Mouse (Mus musculus) kidney, postnatal 4 days (tissue): ENCODE measurements around the gene Cngb1.

ENCODE experiments used
- DNase-seq, 2 experiments: peaks; one replicate each; pipeline ENCODE4 v3.0.0; 2021; ENCODE audit warnings: mixed read lengths in 2 of 2

Gene Cngb1

DNA sequence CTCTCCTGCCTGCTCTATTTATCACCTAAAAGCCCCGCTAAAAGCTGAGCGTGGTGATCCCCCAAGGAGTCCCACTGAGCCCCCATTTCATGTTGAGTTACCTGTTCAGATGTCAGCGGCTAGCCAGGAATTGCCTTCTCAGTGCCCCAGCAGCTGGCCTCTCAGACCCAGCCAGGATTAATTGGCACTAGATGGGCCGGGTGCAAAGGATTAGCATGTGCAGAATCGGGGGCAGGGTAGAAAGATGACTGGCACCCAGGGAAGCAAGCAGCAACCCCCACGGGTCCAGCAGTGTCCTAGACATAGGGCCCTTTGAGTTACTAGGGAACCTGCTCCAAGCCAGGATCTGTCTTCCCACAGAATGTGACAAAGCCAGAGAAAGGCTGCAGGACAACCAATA, at the start of gene Cngb1:
TSS of gene Cngb1 (minus strand) at position 155 of the 400 bp plus-strand sequence.
- DNase-seq, result no peak

DNA sequence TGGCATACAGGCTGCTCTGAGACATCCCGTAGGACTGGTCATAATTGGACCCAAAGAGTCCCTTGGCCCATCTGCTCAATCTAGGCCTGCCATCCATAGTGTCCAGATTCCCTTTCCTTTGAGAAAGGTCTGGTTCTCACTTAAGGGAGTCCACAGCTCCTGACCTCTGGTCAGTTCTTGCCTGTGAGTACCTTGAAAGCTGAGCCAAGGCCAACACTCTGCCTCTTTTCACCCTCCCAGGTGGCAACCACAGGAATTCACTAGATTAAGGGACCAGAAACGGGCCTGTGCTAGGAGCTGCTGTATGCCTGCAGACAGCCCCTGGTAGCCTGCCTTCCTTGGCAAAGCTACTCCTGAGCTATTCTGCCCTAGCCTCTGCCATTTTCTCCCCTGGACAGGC, 48.2 kb upstream of the Cngb1 start:
- DNase-seq, result no peak

DNA sequence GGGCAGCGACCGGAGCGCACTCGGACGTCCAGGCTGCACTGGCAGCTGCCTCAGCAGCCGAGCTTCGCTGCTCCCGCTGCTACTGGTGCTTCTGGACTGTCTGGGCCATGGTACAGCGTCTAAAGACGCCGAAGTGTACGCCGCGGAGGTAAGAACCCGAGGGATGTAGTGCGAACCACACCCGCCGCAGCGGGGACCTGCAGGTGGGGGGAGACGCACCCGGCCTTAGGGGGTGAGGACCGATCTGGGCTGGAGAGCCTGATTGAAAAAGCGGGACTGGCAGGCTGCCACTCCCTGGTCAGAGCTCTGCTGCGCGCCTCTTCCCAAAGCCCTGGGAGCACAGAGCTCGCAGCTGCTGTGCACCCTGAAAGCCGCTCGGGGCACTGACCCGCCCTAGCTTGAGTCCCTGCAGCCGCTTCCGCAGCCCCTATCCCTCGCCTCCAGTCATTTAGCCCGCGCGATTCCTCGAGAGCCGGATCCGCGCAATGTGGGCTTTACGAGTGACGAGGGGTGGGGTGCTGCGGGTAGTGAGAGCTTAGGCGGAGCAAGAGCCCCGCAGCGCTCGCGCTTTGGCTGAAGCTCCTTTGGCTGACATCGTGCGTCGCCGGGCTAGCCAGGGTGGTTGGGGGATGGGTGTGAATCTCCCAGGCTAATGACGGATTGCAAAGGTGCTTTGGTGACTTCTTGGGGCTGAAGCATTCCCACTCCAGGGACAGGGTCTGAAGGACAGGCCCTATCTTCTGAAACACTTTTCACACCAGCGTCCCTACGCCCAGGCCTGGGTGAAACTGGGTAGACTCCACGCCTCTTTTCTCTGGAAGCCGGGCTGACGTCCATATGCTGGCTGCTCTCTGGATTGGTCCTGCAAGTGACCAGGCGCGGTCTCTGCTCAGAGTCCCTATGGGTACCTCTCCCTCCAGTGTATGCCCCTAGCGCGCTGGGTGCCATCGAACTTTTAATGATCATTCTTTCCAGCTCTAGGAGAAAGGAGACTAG, 46.8 kb upstream of the Cngb1 start:
- DNase-seq, result peak; percentile 68 to 80

DNA sequence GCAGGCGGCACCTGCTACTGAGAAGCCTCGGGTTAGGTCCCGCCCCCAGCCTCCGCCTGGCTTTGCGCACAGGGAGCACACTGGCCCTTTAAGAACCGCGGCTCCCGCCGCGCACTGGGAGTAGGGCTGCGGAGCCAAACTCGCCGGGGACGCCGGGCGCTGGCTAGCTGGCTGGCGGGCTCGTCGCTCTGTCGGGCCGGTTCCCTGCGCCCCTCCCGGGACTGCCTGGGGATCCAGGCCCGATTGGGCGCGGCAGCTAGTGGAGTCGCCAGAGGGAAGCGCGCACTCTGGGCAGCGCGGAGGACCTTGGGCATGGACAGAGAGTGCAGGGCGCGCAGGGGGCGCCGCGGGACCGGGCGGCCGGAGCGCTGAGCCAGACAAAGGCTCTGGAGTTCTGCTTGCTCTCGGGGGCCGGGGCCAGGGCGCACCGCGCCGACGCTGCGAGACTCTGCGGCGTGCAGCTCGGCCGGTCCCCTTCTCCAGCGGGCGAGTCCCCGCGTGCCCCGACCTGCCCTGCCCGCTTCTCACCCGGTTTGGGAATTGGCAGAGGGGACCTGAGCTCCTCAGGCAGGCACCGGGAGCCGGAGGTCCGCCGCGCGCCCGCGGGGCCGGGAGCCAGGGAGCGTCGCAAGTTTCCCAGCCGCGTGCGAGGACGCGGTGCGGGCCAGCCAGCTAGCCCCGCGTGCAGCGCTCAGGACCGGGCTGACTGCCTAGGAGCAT, 45.9 kb upstream of the Cngb1 start, which contains the start of gene Mmp15:
TSS of gene Mmp15 (plus strand) at position 118 of the 720 bp plus-strand sequence.
- DNase-seq, result peak; percentile 79 to 86

DNA sequence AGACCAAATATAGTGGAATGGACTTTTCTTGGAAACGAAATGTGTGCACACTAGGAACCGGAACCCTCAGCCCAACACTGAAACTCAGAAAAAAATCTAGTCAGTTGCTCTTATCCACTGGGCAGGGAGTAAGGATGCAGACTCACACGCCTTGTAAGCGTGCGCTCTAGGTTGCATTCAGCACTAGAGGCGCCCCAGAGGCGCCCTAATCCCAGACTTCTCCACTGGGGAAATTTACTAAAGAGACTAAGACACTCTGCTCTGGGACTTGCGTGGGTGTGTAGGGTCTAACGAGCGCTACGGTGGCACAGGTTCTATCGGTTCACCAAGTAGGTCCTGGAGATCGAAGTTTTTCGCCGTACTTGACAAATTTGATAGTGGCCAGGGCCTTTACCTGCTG, 45.1 kb upstream of the Cngb1 start:
- DNase-seq, result peak; percentile 41 to 64

DNA sequence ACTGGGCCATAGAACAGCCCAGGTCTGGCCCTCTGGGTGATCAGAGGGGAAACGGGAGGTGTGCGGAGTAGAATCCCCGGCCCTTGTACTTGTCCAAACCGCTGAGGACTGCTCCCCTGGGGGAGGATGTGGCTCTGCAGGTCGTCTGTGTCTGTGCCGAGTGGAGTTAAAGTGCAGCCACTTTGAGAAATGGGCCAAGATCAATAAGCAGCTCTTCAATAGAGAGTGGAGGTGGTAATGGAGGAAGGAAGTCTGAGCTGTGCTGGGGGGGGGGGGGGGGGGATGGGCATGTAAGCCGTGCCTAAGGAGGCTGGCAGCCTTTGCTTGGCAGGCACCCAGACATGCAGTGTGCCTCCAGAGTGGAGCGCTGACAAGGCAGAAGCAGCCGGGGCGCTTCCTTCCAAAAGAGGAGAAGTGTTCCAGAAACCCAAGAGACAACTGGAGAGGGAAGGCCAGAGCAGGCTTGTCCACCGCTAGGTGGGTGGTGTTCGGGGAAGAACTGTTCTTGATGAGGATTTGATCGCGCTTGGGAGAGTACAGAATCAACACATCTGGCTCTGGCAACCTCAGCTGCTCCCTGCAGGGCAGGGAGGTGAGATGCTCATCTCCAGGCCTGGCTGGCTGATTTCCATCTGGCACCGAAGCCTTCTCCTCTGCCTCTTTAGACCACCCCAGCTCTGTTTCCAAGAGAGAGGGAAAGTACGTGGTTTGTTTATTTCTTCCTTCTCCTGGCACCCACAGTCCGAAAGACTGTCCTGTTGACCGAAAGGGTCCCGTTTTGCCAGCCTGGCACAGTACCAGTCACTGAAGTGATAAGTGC, 42.6 kb upstream of the Cngb1 start:
- peak; percentile 56 to 70 for DNase-seq

DNA sequence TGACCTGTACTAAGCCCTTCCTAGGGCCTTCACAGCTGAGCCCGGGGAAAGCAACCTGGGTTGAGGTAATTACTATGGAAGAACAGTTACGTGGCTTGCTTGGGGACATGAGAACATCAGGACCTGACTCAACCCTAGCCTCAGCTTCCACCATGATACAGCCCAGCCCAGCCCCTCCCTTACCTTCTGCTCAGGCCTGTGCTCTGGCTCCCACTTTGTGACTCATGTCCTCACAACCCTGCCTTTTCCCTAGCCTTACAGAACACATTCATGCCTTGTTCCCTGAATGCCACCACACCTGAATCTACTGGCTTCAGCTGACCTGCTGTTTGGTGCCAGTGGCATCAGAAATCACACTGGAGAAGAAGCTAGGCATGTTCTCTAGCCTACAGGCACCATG, 42.0 kb upstream of the Cngb1 start:
- DNase-seq, result no peak

DNA sequence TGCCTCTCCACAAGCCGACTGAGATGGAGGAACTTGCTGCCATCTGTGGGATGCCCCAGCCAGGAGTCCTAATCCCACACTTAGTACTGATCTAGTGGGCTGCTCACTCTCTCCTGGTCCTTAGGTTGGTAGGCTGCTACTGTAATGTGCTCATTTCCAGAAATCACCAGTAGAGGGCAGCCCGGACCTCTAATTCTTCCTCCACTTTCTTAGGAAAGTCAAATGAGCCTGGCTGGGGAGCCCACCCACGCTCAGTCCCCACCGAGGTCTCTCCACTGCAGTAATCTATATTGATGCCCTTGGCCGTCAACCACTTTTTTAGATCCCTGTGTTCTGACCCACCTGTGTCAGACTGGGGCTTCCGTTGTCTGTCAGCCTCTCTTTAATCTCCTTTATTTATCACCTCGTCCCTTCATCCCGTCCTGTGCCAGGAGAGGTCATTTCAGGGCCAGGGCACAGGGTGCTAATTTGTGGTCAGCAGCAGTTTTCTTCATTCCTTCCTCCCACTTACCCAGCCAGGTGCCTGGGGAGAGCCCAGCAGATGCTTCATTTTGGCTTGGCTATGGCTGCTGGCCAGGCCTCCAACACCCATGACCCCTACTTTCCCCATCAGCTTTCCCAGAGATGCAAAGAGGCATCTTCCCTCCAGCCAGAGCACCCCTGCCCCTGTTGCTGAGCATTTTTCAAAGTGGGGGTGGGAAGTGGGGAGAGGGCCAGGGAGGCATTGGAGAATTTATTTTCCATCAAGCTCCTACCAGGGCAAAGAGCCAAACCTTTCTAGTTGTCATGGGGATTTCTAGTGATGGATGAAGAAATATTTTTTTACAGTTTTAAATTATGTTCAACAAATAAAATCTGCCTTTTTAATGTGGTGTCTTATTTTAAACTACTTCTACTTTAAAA, 40.5 kb upstream of the Cngb1 start:
- peak; percentile 85 to 86 for DNase-seq

DNA sequence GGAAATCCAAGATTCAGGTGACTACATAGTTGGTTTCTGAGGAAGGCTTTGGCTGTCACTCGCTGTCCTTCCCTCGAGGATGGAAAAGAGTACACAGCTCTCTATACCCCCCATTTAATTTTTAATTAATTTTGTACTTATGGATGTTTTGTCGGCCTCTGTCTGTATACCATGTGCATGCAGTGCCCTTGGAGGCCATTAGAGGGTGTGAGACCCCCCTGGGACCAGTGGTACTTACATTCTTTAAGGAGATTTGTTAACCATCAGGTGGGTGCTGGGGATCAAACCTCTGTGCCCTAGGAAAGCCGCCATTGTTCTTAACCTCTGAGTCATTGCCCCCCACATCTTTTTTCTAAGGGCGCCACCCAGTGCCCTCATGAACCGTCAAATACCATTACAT, 38.3 kb upstream of the Cngb1 start:
- no peak for DNase-seq

DNA sequence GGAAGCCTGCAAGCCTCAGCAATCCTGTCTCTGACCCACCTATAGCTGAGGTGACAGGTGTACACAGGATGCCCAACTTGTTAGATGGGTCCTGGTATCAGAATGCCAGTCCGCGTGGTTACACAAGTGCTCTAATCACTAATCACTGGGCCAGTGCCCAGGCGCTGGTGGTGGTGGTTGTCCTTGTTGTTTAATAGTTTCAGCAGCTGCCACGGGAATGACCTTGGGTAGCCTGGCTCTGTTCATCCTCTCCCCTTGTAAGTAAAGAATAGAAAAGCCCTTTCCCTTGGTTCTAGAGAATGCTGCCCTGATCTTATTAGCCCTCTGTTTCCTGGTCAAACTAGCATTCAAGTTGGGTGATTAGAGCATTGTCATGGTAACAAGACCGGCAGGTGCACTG, 35.3 kb upstream of the Cngb1 start:
- no peak for DNase-seq

DNA sequence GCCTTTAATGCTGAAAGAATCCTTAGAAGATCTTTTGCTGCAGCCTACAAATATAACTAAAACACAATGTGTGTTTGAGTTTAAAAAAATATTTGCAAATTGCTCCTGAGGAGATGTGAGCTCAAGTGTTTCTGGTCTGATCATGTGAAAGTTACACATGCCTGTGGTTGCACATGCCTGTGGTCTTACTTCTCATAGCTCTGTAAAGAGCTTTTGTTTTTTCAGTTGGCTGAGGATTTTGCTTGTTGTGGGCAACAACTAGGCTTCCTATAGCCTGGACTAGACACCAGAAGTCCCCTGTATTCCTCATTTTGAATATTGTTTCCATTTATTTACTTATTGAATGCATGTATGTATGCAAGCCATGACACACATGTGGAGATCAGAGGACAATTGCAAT, 30.0 kb upstream of the Cngb1 start:
- no peak for DNase-seq

DNA sequence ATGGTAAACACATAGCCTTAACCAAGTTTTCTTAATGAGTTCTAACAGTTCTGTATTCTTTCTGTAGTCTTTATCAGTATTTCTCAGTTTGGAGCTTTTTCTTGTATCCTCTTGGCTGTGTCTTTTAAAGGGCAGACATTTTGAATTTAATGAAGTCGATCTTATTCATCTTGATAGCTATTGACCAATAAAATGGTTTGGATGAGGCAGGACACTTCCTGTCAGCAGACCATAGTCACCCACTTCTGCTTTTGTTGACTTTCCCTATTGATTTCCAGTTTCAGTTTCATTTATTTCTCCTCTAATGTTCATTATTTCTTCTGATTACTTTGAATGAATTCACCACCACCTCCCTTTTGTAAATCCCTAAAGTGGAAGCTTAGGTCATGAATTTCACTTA, 29.3 kb upstream of the Cngb1 start:
- DNase-seq, result no peak

DNA sequence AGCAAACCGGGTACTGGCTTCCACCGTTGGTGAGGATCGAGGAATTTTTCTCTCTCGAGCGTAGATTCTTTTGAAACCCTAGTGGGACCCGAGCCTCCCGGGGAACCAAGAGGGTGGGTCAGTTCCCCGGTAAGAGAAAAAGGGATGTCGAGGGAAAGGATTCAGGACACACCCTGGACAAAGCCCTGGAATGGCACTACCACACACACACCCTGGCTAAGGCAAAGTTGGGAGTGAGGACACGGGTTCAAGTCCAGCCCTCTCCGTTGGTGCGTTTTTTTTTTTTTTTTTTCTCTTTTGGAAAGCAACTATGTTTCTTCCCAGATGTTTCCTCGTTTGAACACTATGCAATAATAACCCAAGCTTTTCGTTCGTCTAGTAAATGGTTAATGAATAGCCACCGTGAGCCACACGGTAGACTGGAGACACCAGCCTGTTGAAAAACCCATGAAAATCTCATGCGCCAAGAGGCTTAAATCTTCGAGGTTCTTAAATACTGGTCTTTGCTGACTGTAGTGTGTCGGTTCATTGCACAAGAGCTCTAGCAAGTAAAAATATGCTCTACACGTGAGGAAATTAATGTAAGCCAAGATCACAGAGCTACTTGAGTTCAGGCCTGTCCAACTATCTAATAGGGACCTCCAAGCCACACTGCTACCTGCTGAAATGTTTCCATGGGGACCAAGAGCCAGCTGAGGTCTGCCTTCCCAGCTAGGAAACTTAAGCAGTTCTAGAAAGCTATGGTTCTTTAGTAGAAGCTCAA, 26.2 kb upstream of the Cngb1 start:
- DNase-seq, result no peak

DNA sequence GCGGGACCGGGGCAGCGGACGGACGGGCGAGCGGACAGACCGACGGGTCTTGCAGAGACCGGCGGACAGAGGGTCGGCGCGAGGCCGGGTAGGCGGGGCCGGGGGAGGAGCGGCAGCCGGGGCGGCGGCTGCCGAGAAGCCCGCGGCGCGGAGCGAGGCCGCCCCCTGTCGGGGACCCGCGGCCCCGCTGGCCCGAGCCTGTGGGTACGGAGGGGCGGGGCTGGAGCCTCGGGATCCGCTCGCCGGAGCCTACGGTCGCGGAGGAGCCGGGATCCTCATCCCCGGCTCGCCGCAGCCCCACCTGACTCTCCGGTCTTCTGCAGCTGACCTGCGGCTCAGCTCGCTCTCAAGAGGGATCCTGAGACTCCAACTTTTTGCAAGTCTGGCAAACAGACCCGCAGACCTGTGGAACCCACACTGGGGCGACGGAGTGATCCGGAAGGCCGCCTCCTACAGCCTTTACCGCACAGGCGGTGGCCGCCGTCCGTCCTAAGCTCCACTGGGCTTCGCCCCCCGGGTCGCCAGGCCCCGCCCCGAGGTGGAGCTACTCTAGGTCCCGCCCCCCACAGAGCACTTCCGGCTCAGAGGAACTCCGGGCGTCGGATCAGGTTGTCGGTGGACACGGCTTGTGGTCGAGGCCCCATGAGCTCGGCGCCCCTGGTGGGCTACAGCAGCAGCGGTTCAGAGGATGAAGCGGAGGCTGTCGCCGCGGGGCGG, 25.5 kb upstream of the Cngb1 start, which contains the start of the genes Zfp319 and Usb1:
TSS of gene Zfp319 (minus strand) at position 231 of the 717 bp plus-strand sequence.
TSS of gene Usb1 (plus strand) at position 565 of the 717 bp plus-strand sequence.
- peak; percentile 97 to 98 for DNase-seq

DNA sequence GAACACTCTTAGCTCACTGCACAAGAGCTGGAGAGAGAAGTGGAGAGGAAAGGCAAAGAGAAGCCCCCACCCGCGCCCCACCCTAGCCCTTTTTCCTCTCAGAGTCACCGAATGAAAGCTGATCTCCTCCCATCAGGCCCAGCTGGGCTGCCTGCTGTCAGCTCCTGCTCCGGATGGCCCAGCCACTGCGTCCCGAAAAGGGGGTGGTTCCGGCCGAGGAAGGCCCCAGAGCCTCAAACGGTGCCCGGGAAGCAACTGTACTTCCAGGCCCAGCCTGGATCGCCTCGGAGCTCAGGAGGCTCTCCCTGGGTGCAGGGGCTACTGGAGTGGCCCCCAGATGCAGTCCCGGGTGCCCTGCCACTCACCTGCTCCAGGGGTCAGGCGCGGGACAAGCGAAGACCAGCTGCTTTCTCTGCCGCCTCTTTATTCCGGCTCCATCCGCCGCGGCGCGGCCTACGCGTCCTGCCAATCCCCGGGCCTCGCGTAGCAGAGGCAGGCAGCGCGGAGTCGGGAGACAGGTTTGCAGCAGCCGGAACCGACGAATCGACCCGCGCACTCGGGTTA, 24.9 kb upstream of the Cngb1 start:
- DNase-seq, result peak; percentile 79 to 87

DNA sequence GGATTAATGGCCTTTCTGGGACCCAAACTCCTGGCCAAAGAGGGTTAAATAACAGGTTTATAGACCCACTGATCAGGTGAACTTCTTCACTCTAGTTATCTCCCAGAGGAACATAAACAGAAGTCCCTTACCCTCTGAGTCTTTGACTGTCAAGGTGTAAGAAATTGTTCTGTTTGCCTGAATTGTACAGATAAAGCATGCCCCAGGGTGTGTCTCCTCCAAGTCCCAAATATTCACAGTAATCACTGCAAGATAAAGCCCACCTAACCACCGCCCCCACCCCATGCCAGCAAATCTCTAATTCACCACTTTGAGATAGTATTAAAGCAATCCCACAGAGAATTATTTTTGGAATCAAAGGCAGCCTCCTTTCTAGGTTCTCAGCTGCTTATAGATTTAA, 24.0 kb upstream of the Cngb1 start:
- no peak for DNase-seq

DNA sequence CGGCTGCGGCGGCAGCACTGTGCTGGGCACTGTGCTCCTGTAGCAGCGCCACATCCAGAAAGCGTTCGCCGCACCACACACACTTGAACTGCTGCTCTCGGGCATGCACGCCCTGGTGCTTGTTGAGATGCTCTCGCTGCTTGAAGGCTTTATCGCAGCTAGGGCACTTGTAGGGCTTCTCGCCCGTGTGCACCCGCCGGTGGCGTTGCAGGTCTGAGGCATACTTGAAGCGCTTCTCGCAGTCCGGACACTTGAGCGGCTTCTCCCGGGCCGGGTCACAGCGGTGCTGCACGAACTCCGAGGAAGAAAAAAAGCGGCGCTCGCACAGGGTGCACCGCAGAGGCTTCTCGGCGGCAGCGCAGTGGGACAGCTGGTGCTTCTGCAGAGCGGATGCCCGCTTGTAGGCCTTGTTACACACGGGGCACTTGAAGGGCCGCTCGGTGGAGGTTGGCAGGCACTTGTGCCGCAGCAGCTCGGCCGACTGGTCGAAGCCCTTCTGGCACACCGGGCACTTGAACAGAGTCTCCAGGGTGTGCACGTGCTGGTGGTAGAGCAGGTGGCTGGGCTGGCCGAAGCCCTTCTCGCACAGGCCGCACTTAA, 21.6 kb upstream of the Cngb1 start:
- no peak for DNase-seq

DNA sequence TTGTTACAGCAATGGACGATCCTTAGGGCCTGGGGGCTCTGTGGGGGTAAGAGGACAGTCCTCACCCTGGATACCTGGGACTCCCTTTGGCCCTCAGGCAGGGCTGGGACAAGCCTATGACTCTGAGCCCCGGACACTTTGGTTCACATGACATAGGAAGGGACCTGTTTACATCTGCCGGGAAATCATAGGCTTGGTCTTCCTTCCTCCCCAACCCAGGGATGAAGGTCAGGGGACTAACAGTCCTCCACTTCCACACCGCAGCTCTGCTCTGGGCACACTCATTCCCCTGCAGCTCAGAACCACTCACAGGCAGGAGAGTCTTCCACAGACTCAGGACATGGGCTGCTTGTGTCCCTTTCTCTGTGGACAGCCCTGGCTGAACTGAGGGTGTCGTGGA, 20.4 kb upstream of the Cngb1 start:
- no peak for DNase-seq

DNA sequence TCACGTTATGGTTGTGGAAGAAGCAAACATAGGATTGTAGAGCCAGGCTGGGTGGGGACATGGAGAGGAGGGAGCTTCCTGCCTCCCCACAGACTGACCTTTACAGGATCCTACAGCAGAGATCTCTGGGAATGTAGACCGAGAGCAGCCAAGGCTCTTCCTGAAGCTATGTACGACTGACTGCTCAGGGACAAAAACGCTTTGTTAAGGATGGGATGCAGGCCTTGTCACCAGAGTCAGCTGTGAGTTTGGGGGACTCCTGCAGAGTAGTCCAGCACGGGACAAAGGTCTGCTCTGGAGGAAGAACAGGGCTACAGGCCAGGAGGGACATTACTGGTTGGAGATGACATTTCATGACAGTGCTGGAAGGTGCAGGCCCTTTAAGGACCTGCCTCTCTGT, 18.3 kb upstream of the Cngb1 start:
- no peak for DNase-seq
